Comparison of ENCODE assay signal across 21 mouse cellular contexts in genomic region chr1:140295482-140295881, GRCm38 (mm10). TPM values are rescaled to one million over a fixed set of nuclear protein-coding genes. Genes with fewer than 3 reads are reported as not detected.
"Had no signal": no experiment of that assay in that cellular context is flagged by ENCODE, and none has a peak within 500 bp of the region (broad histone marks: within the 10 kb centered on the region; RNA-seq: fewer than 3 reads in every experiment).

No protein-coding gene starts in this region.

- DNase-seq: liver, postnatal 0 days; lung, adult 2 months; lung, postnatal 14 days; lung, postnatal 36 days; midbrain, embryonic 14.5 days; right cerebral cortex, postnatal 14 days; thymus, postnatal 14 days; thymus, postnatal 36 days had no signal

- H3K9ac ChIP-seq: liver, embryonic 15.5 days; liver, postnatal 0 days; lung, embryonic 15.5 days; midbrain, embryonic 12.5 days; neural tube, embryonic 12.5 days; stomach, embryonic 15.5 days had no signal

- H3K27me3 ChIP-seq: liver, embryonic 15.5 days; lung, embryonic 15.5 days; megakaryocyte, embryonic 14.5 days; midbrain, embryonic 12.5 days; neural tube, embryonic 12.5 days; stomach, embryonic 15.5 days had no signal

- H3K9me3 ChIP-seq: liver, embryonic 15.5 days; lung, embryonic 15.5 days; midbrain, embryonic 12.5 days; neural tube, embryonic 12.5 days; stomach, embryonic 15.5 days had no signal

- H3K4me2 ChIP-seq: liver, embryonic 15.5 days; lung, embryonic 15.5 days; midbrain, embryonic 12.5 days; neural tube, embryonic 12.5 days; stomach, embryonic 15.5 days had no signal

- H3K4me3 ChIP-seq: liver, embryonic 15.5 days; lung, embryonic 15.5 days; megakaryocyte, embryonic 14.5 days; midbrain, embryonic 12.5 days; neural tube, embryonic 12.5 days; stomach, embryonic 15.5 days had no signal

- H3K36me3 ChIP-seq: liver, embryonic 15.5 days; lung, embryonic 15.5 days; midbrain, embryonic 12.5 days; neural tube, embryonic 12.5 days; stomach, embryonic 15.5 days had no signal

- H3K4me1 ChIP-seq: liver, embryonic 15.5 days; lung, embryonic 15.5 days; megakaryocyte, embryonic 14.5 days; midbrain, embryonic 12.5 days; neural tube, embryonic 12.5 days; stomach, embryonic 15.5 days had no signal

- ATAC-seq: liver, postnatal 0 days; lung, postnatal 0 days; midbrain, embryonic 16.5 days had no signal

- H3K27ac ChIP-seq: liver, embryonic 15.5 days; lung, embryonic 15.5 days; macrophage; midbrain, embryonic 12.5 days; neural tube, embryonic 12.5 days; stomach, embryonic 15.5 days; stomach, postnatal 0 days had no signal

RNA-seq across cellular contexts. Expression of gene Kcnt2, which starts 49.5 kb away (rescaled TPM):
- total RNA-seq: monocyte, adult 5-6 weeks; neutrophil, adult 5-6 weeks had no signal
- polyA plus RNA-seq: lung, postnatal 0 days; macrophage; spleen, adult 2 months had no signal
